Mouse (Mus musculus) lung, adult 2 months (tissue): ENCODE data around the gene Gse1.

Experiments used
- CTCF ChIP-seq: fragments of 200-500 bp; IDR thresholded peaks from 2 replicates; pipeline ENCODE4 v1.5.1; 2011; ENCODE audit warnings: mild to moderate bottlenecking, low read length, control low read depth; ENCODE audit not compliant: insufficient read depth
- POLR2A ChIP-seq: fragments of 200-500 bp; IDR thresholded peaks from 2 replicates; pipeline ENCODE4 v1.6.1; 2011; ENCODE audit warnings: low read depth, mild to moderate bottlenecking, control low read depth, low read length, borderline replicate concordance; ENCODE audit errors: extremely low read depth

DNA sequence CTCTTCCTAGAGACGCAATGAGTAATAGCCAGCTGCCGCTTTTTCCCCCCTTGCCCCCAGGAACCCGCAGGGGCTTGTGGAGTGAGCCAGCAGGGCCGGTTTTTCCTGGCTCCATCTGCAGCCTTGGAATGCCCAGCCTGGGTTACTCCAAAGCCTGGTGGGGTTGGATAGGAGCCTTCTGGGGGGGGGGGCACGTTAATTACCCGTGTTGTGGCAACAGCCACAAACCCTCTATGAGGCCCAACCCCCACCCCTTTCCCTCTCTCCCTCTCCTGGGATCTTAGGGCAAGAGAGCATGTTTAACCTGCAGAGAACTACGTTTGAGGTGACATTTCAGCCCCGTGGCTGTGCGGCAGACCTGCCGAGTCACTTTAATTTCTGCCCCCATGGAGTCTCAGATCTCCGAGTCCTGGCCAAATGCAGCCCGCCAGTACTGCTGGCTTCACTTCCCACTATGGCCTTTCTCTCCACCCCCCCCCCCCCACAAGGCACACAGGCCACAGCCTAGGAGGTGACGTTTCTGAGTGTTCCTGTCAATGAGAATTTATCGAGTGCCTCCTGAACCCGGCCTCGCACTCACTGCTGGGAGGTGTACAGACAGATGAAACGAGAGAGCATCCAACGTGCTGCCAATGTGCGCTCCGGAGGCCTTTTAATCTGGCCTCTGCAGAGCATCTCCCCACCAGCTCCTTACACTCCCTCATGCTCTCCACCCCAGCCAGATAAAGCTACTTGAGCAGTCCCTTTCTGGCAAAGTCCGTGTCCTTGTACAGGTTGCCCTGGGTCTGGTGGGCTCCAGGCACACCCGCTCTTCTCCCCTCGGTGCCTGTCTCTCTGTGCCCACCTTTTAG is 311.7 kb downstream of the Gse1 start:
- TF ChIP-seq POLR2A = no peak
- no peak for TF ChIP-seq CTCF
